Comparison of ENCODE assay signal across 26 mouse cellular contexts in the genomic region with DNA sequence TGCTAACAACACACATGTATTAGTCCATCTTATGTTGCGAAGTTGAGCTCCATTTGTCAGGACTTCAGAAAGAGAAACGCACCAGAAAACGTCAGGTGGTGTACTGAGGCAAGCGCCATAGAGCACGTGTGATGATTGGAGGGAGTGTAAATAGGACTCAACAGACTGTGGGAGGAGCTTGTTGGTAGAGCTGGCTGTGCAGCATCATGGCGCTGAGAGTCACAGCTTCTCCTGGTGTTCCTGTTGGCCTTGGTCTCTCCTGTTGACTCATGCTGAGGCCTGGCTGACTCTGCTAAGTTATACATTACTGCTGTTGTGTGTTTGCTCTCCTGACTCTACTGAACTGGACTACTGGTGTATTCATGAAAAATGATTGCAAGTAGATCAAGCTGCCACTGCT. TPM values are rescaled to one million over a fixed set of nuclear protein-coding genes. Genes with fewer than 3 reads are reported as not detected.
DNase-seq lines count a peak whose midpoint lies in the region; ATAC-seq and TF ChIP-seq lines count a peak whose summit lies in the region.
"Had no signal": no experiment of that assay in that cellular context is flagged by ENCODE, and none has a peak within 500 bp of the region (broad histone marks: within the 10 kb centered on the region; RNA-seq: fewer than 3 reads in every experiment).

No protein-coding gene starts in this region.

- H3K4me2 ChIP-seq in liver, postnatal 0 days (ENCODE audit: low read depth, low read length), result no peak overlapping the region
- H3K4me2 ChIP-seq in liver, embryonic 12.5 days, result no peak overlapping the region
- H3K4me2 ChIP-seq: embryonic facial prominence, embryonic 12.5 days; embryonic facial prominence, embryonic 15.5 days; heart, embryonic 13.5 days; hindbrain, embryonic 14.5 days had no signal

- peaks cover 4% of the 10 kb centered on the region; the same call in 1 of the 2 replicates for H3K4me1 ChIP-seq in liver, postnatal 0 days (ENCODE audit: insufficient read depth)
- peaks cover 30% of the 10 kb centered on the region for H3K4me1 ChIP-seq in liver, embryonic 12.5 days
- H3K4me1 ChIP-seq: embryonic facial prominence, embryonic 12.5 days; embryonic facial prominence, embryonic 15.5 days; heart, embryonic 13.5 days had no signal

- peak; percentile 69 for ATAC-seq in liver, postnatal 0 days
- ATAC-seq in liver, embryonic 12.5 days, result no peak
- ATAC-seq: forebrain, embryonic 14.5 days; forebrain, postnatal 0 days; hindbrain, postnatal 0 days; inflammation-experienced regulatory T-cells, adult 6 months had no signal

- TF ChIP-seq EP300 in liver, postnatal 0 days (IDR thresholded peaks at IDR 0.05; ENCODE audit: low read depth), result no peak

- TF ChIP-seq CTCF in liver, postnatal 0 days (IDR thresholded peaks at IDR 0.05; ENCODE audit: low read depth), result no peak

- no peaks in the 10 kb centered on the region for H3K9me3 ChIP-seq in liver, postnatal 0 days (ENCODE audit: low read length)
- H3K9me3 ChIP-seq in liver, embryonic 12.5 days (replicated peaks), result no peaks in the 10 kb centered on the region
- H3K9me3 ChIP-seq: embryonic facial prominence, embryonic 12.5 days; embryonic facial prominence, embryonic 15.5 days; heart, embryonic 10.5 days; heart, embryonic 13.5 days had no signal

- 83% methylated on average over 6 of the region's 6 CpGs for WGBS in liver, postnatal 0 days (ENCODE audit: insufficient replicate concordance)
- WGBS in liver, embryonic 12.5 days (ENCODE audit: insufficient replicate concordance), result 83% methylated on average over 6 of the region's 6 CpGs

- H3K27me3 ChIP-seq in liver, postnatal 0 days (ENCODE audit: insufficient read depth, low read length), result no peaks in the 10 kb centered on the region
- no peaks in the 10 kb centered on the region for H3K27me3 ChIP-seq in liver, embryonic 12.5 days (replicated peaks)
- H3K27me3 ChIP-seq: embryonic facial prominence, embryonic 12.5 days; embryonic facial prominence, embryonic 15.5 days; heart, embryonic 13.5 days had no signal

- H3K27ac ChIP-seq in liver, postnatal 0 days (ENCODE audit: low read depth), result no peak overlapping the region
- H3K27ac ChIP-seq in liver, embryonic 12.5 days, result no peak overlapping the region
- H3K27ac ChIP-seq: embryonic facial prominence, embryonic 12.5 days; embryonic facial prominence, embryonic 15.5 days; gastrocnemius, adult 2 months; heart, adult 2 months; heart, embryonic 10.5 days; heart, embryonic 13.5 days; hindbrain, embryonic 14.5 days; hindbrain, postnatal 0 days had no signal

- no peak overlapping the region for H3K9ac ChIP-seq in liver, postnatal 0 days (replicated peaks)
- no peak overlapping the region for H3K9ac ChIP-seq in liver, embryonic 12.5 days
- H3K9ac ChIP-seq: embryonic facial prominence, embryonic 12.5 days; embryonic facial prominence, embryonic 15.5 days; forebrain, postnatal 0 days; heart, embryonic 13.5 days; hindbrain, embryonic 14.5 days had no signal

- peak; percentile 50 to 56 for DNase-seq in adrenal gland, postnatal 36 days
- no peak for DNase-seq in adrenal gland, adult 18-20 months (ENCODE audit: low spot score in 2 of 2)
- DNase-seq in liver, postnatal 0 days, result no peak
- DNase-seq in R1 (ENCODE audit: low read depth, low spot score), result peak; percentile 79
- DNase-seq in gastrocnemius, adult 8-10 months (ENCODE audit: low spot score in 2 of 2), result no peak
- DNase-seq: adrenal gland, postnatal 25 days; cerebellum, adult 11 months; cerebellum, adult 2 months; cerebellum, adult 9-11 months; cerebellum, postnatal 25 days; forebrain, postnatal 0 days; gastrocnemius, adult 2 months; gastrocnemius, postnatal 25 days; heart, adult 2 months; heart, postnatal 14 days; heart, postnatal 4 days; kidney, adult 11 months had no signal

- H3K36me3 ChIP-seq in liver, postnatal 0 days (replicated peaks; ENCODE audit: insufficient read depth, low read length), result peaks cover 76% of the 10 kb centered on the region
- H3K36me3 ChIP-seq in liver, embryonic 12.5 days, result peaks cover 96% of the 10 kb centered on the region

- H3K4me3 ChIP-seq in liver, postnatal 0 days (ENCODE audit: low read depth, low read length), result no peak overlapping the region
- H3K4me3 ChIP-seq in liver, embryonic 12.5 days, result no peak overlapping the region
- H3K4me3 ChIP-seq: embryonic facial prominence, embryonic 12.5 days; embryonic facial prominence, embryonic 15.5 days; gastrocnemius, adult 2 months; heart, adult 2 months; heart, embryonic 10.5 days; heart, embryonic 13.5 days had no signal

RNA-seq across cellular contexts. Expression of a gene that starts 7.2 kb away (rescaled TPM):
- 100 to 1,000 TPM; 178 to 186 TPM for total RNA-seq in adrenal gland, postnatal 36 days (2021)
- 100 to 1,000 TPM; 165 to 179 TPM for total RNA-seq in adrenal gland, adult 18-20 months (2021)
- polyA plus RNA-seq in liver, postnatal 0 days (2015; fragmentation: Nextera tagmentation; extraction: Ambion mirVana), result 93.2 and 93.9 TPM in 2 replicates
- polyA plus RNA-seq in liver, embryonic 12.5 days (2016; fragmentation: Nextera tagmentation; extraction: Ambion mirVana), result 167 and 168 TPM in 2 replicates
- 100 to 1,000 TPM; 197 to 233 (median 208) TPM for total RNA-seq in gastrocnemius, adult 8-10 months (2022)

RNA-seq across cellular contexts. Expression of a gene that starts 14.3 kb away (rescaled TPM):
- total RNA-seq in adrenal gland, postnatal 36 days (2021), result 1 to 10 TPM in 1 of 2 experiments, under 1 TPM in 1; 0.36 to 2.1 TPM
- total RNA-seq in adrenal gland, adult 18-20 months (2021), result 1 to 10 TPM in 1 of 2 experiments, under 1 TPM in 1; 0.93 to 1.3 TPM
- polyA plus RNA-seq in liver, postnatal 0 days (2015; fragmentation: Nextera tagmentation; extraction: Ambion mirVana), result 181 and 183 TPM in 2 replicates
- polyA plus RNA-seq in liver, embryonic 12.5 days (2016; fragmentation: Nextera tagmentation; extraction: Ambion mirVana), result 17.3 and 17.8 TPM in 2 replicates
- total RNA-seq in gastrocnemius, adult 8-10 months (2022), result under 1 TPM in 1 of 4 experiments, not detected in 3; 0.44 TPM
- total RNA-seq: gastrocnemius, adult 2 months had no signal
- polyA plus RNA-seq: inflammation-experienced regulatory T-cells, adult 6 months had no signal

RNA-seq across cellular contexts. Expression of a gene that starts 22.1 kb away (rescaled TPM):
- 10 to 100 TPM; 69.9 to 84.0 TPM for total RNA-seq in adrenal gland, postnatal 36 days (2021)
- total RNA-seq in adrenal gland, adult 18-20 months (2021), result 10 to 100 TPM; 65.3 to 84.8 TPM
- polyA plus RNA-seq in liver, postnatal 0 days (2015; fragmentation: Nextera tagmentation; extraction: Ambion mirVana), result 29.7 and 33.8 TPM in 2 replicates
- 74.0 and 76.0 TPM in 2 replicates for polyA plus RNA-seq in liver, embryonic 12.5 days (2016; fragmentation: Nextera tagmentation; extraction: Ambion mirVana)
- 10 to 100 TPM; 24.8 to 28.9 (median 25.5) TPM for total RNA-seq in gastrocnemius, adult 8-10 months (2022)

RNA-seq across cellular contexts. Expression of a gene that starts 43.1 kb away (rescaled TPM):
- 10 to 100 TPM; 51.5 to 56.6 TPM for total RNA-seq in adrenal gland, postnatal 36 days (2021)
- total RNA-seq in adrenal gland, adult 18-20 months (2021), result 10 to 100 TPM; 34.0 to 64.4 TPM
- 7.4 and 8.1 TPM in 2 replicates for polyA plus RNA-seq in liver, postnatal 0 days (2015; fragmentation: Nextera tagmentation; extraction: Ambion mirVana)
- polyA plus RNA-seq in liver, embryonic 12.5 days (2016; fragmentation: Nextera tagmentation; extraction: Ambion mirVana), result 48.5 and 50.8 TPM in 2 replicates
- total RNA-seq in gastrocnemius, adult 8-10 months (2022), result 10 to 100 TPM; 21.7 to 24.1 (median 22.9) TPM

RNA-seq across cellular contexts. Expression of a gene that starts 53.0 kb away (rescaled TPM):
- total RNA-seq in adrenal gland, postnatal 36 days (2021), result 100 to 1,000 TPM; 223 to 227 TPM
- 100 to 1,000 TPM; 220 to 229 TPM for total RNA-seq in adrenal gland, adult 18-20 months (2021)
- polyA plus RNA-seq in liver, postnatal 0 days (2015; fragmentation: Nextera tagmentation; extraction: Ambion mirVana), result 50.2 and 50.6 TPM in 2 replicates
- polyA plus RNA-seq in liver, embryonic 12.5 days (2016; fragmentation: Nextera tagmentation; extraction: Ambion mirVana), result 89.2 and 91.3 TPM in 2 replicates
- 100 to 1,000 TPM in 3 of 4 experiments, 10 to 100 TPM in 1; 99.1 to 108 (median 105) TPM for total RNA-seq in gastrocnemius, adult 8-10 months (2022)

Comparison
In these comparisons a context has a peak if more than half of its experiments do, and no peak if none do; other contexts are left out.
1. DNase-seq: peak in adrenal gland, postnatal 36 days (2 of 2) and R1 (single experiment); none in adrenal gland, adult 18-20 months (0 of 2), liver, postnatal 0 days (single experiment) and gastrocnemius, adult 8-10 months (0 of 2).